Mouse (Mus musculus) ES-E14 (cell line): Measurements from ENCODE around the gene Rfng. TPM values are rescaled to one million over a fixed set of nuclear protein-coding genes. Genes with fewer than 3 reads are reported as not detected.
A peak's percentile ranks its signal among the peaks of the same experiment; 100 is the strongest.

Experiments used
- DNase-seq: peaks from one replicate; pipeline ENCODE4 v3.0.0-alpha.2; 2013; ENCODE audit warnings: low read depth, low spot score
- H3K27ac ChIP-seq: 2 replicates; pipeline ENCODE4 v1.5.1; 2012; ENCODE audit warnings: low read depth, mild to moderate bottlenecking, low read length, moderate library complexity, mixed read lengths; ENCODE audit not compliant: poor library complexity, insufficient read depth, severe bottlenecking
- H3K36me3 ChIP-seq: 2 replicates; pipeline ENCODE4 v1.6.1; 2012; ENCODE audit warnings: mild to moderate bottlenecking, low read length, moderate library complexity, mixed read lengths; ENCODE audit not compliant: control insufficient read depth, poor library complexity, insufficient read depth, severe bottlenecking
- H3K4me1 ChIP-seq, 2 experiments: fragments of 150-350 bp in 1 of 2; sonication (generic) in 1 of 2; 2 replicates each; pipeline ENCODE4 v1.6.1; 2012; ENCODE audit warnings: low read length in 2 of 2, mild to moderate bottlenecking in 1 of 2, mixed read lengths in 1 of 2; ENCODE audit not compliant: control insufficient read depth in 2 of 2, insufficient read depth in 2 of 2, poor library complexity in 1 of 2
- H3K4me3 ChIP-seq, 2 experiments: fragments of 150-350 bp in 1 of 2; sonication (generic) in 1 of 2; 2 replicates each; pipeline ENCODE4 v1.5.1; 2012; ENCODE audit warnings: low read length in 2 of 2, low read depth in 1 of 2, mild to moderate bottlenecking in 1 of 2, mixed read lengths in 1 of 2; ENCODE audit not compliant: insufficient read depth in 1 of 2, poor library complexity in 1 of 2, severe bottlenecking in 1 of 2
- H3K9ac ChIP-seq: 2 replicates; pipeline ENCODE4 v1.6.1; 2012; ENCODE audit warnings: low read depth, mild to moderate bottlenecking, low read length, mixed read lengths; ENCODE audit not compliant: poor library complexity, insufficient read depth, severe bottlenecking
- H3K9me3 ChIP-seq: fragments of 150-350 bp; sonication (generic); 2 replicates; pipeline ENCODE4 v1.6.1; 2012; ENCODE audit warnings: low read depth, mild to moderate bottlenecking, low read length; ENCODE audit not compliant: control insufficient read depth, insufficient read depth
- CHD2 ChIP-seq: IDR thresholded peaks from 2 replicates; pipeline ENCODE4 v1.6.1; 2014; ENCODE audit warnings: mild to moderate bottlenecking, low read depth, low read length, inconsistent platforms
- HCFC1 ChIP-seq: IDR thresholded peaks from 2 replicates; pipeline ENCODE4 v1.6.1; 2012; ENCODE audit warnings: low read length, inconsistent platforms, borderline replicate concordance; ENCODE audit not compliant: insufficient read depth
- MAFK ChIP-seq: IDR thresholded peaks from 2 replicates; pipeline ENCODE4 v1.6.1; 2014; ENCODE audit warnings: mild to moderate bottlenecking, low read depth, low read length, inconsistent platforms; ENCODE audit not compliant: insufficient read depth
- ZC3H11A ChIP-seq: IDR thresholded peaks from 2 replicates; pipeline ENCODE4 v1.6.1; 2012; ENCODE audit warnings: low read depth, mild to moderate bottlenecking, inconsistent platforms, low read length, borderline replicate concordance
- ZNF384 ChIP-seq: IDR thresholded peaks from 2 replicates; pipeline ENCODE4 v1.6.1; 2012; ENCODE audit warnings: low read depth, low read length, inconsistent platforms
- in situ Hi-C, 2 experiments: fragments of 600-800 bp; cut with MboI; formaldehyde crosslinking; loops; one replicate each; pipeline ENCODE4 v1.15.1; 2025; ENCODE audit warnings: low sequenced_read_pairs in 2 of 2, inconsistent platforms in 1 of 2; ENCODE audit not compliant: unreplicated experiment in 2 of 2
- total RNA-seq: library from RNA; depleted of rRNA; stranded (reverse); fragments of 300-350 nt; gene quantifications from 2 replicates; pipeline ENCODE4 v1.2.3, GENCODE M21; 2012

The Rfng gene
- total RNA-seq, 1 experiment, result 18.8 TPM

GRCm38 (mm10) chr11:120779876-120780275 is 4.1 kb downstream of the Rfng start:
- no peak overlapping the region for H3K27ac ChIP-seq
- TF ChIP-seq MAFK, result no peak
- no peak for TF ChIP-seq CHD2
- TF ChIP-seq ZC3H11A, result no peak
- TF ChIP-seq ZNF384, result no peak
- TF ChIP-seq HCFC1, result no peak
- no peak for DNase-seq
- 0 out of 2 replicates have a peak, but pooled peaks cover 5% of the 10 kb centered on the region for H3K36me3 ChIP-seq
- in situ Hi-C loops, result loop anchor here in 1 of 2 experiments (5.0 kb wide), 1 partner anchor 53 kb away; the partner anchor contains the start of gene Dcxr
- H3K4me1 ChIP-seq, result peaks cover 16 to 34% of the 10 kb centered on the region in 2 experiments
- H3K9me3 ChIP-seq, result no peaks in the 10 kb centered on the region
- no peak overlapping the region for H3K9ac ChIP-seq
- no peak overlapping the region for H3K4me3 ChIP-seq

DNA sequence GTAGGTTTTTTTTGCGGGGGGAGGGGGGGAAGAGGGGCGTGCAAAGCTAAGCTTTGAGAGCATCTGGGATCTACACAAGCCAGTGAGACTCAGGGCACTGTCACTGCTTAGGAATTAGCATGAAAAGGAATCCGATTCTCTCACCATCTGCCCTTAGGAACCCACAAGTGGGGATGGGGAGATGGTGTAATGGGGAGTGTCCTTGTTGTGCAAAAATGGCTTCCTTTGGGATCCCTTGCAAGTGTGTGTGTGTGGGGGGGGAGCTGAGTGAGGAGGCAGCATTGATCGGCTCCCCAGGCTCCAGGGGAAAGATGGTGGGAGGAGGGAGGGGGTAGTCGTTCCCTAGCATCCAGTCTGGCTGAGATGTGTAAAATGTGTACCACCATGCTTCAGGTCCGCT is 6.9 kb downstream of the Rfng start:
- Histone ChIP-seq H3K4me3 (no peak overlapping the region), H3K4me1 (peaks cover 13 to 26% of the 10 kb centered on the region in 2 experiments), H3K36me3 (0 out of 2 replicates have a peak, but pooled peaks cover 4% of the 10 kb centered on the region), H3K27ac (no peak overlapping the region), H3K9me3 (no peaks in the 10 kb centered on the region), H3K9ac (no peak overlapping the region)
- no peak for DNase-seq
- no peak for TF ChIP-seq ZNF384
- no peak for TF ChIP-seq HCFC1
- no peak for TF ChIP-seq MAFK
- TF ChIP-seq ZC3H11A, result no peak
- TF ChIP-seq CHD2, result no peak
- in situ Hi-C loops, result loop anchor here in 1 of 2 experiments (5.0 kb wide), 1 partner anchor 50 kb away; the partner anchor contains the start of gene Dcxr

- Histone ChIP-seq H3K27ac (no peak overlapping the region), H3K4me1 (peaks cover 13 to 26% of the 10 kb centered on the region in 2 experiments), H3K36me3 (no peaks in the 10 kb centered on the region), H3K9ac (no peak overlapping the region), H3K9me3 (no peaks in the 10 kb centered on the region), H3K4me3 (no peak overlapping the region)
- peak; percentile 93 for DNase-seq
- in situ Hi-C loops, result loop anchor here in 1 of 2 experiments (5.0 kb wide), 1 partner anchor 49 kb away; the partner anchor contains the start of gene Dcxr
- TF ChIP-seq CHD2 (no peak), MAFK (no peak), ZC3H11A (peak; percentile 93), HCFC1 (peak; percentile 41; the same call in 1 of the 2 replicates), ZNF384 (no peak)
Measured at GRCm38 (mm10) chr11:120775774-120776469, 8.1 kb downstream of the Rfng start.

- no peak for DNase-seq
- in situ Hi-C loops, result no loop called here
- H3K4me3 ChIP-seq, result no peak overlapping the region
Measured at GRCm38 (mm10) chr11:120773463-120774190, 10.4 kb downstream of the Rfng start.

More at GRCm38 (mm10) chr11:120773463-120774190, 10.4 kb downstream of the Rfng start:
- Histone ChIP-seq H3K27ac (no peak overlapping the region), H3K4me1 (peaks cover 0 to 12% of the 10 kb centered on the region in 2 experiments; a peak in 2 of 4 replicates), H3K9me3 (no peaks in the 10 kb centered on the region), H3K9ac (no peak overlapping the region), H3K36me3 (no peaks in the 10 kb centered on the region)
- no peak for TF ChIP-seq MAFK
- no peak for TF ChIP-seq ZNF384
- no peak for TF ChIP-seq ZC3H11A
- TF ChIP-seq HCFC1, result no peak
- no peak for TF ChIP-seq CHD2
